Comparison of ENCODE assay signal across 9 mouse cellular contexts in genomic region chr2:148375326-148376150, GRCm38 (mm10). TPM values are rescaled to one million over a fixed set of nuclear protein-coding genes. Genes with fewer than 3 reads are reported as not detected.
DNase-seq lines count a peak whose midpoint lies in the region; ATAC-seq and TF ChIP-seq lines count a peak whose summit lies in the region.
"Had no signal": no experiment of that assay in that cellular context is flagged by ENCODE, and none has a peak within 500 bp of the region (broad histone marks: within the 10 kb centered on the region; RNA-seq: fewer than 3 reads in every experiment).

No protein-coding gene starts in this region.

- no peak overlapping the region for H3K9ac ChIP-seq in hindbrain, embryonic 16.5 days (ENCODE audit: low read depth, low read length)
- no peak overlapping the region for H3K9ac ChIP-seq in ES-Bruce4 (ENCODE audit: low read depth, poor library complexity, severe bottlenecking)
- H3K9ac ChIP-seq: limb, embryonic 13.5 days had no signal

- DNase-seq in hindbrain, embryonic 10.5 days (ENCODE audit: low spot score) = peak; percentile 60
- DNase-seq in brain, embryonic 14.5 days (ENCODE audit: low read depth) = peak; percentile 51
- peak; percentile 12 for DNase-seq in induced T-regulatory cell, adult 2 months (ENCODE audit: low read depth)
- DNase-seq in lung, postnatal 36 days = peak; percentile 74
- peak; percentile 46 for DNase-seq in testis, postnatal 14 days (ENCODE audit: low spot score)
- no peak for DNase-seq in ovary, adult 18-20 months (ENCODE audit: low spot score)

- no peaks in the 10 kb centered on the region for H3K36me3 ChIP-seq in hindbrain, embryonic 10.5 days
- no peaks in the 10 kb centered on the region for H3K36me3 ChIP-seq in hindbrain, embryonic 16.5 days (ENCODE audit: control insufficient read depth, insufficient read depth, low read length)
- H3K36me3 ChIP-seq in ES-Bruce4 (ENCODE audit: control insufficient read depth, insufficient read depth, low read length, poor library complexity, severe bottlenecking) = no peaks in the 10 kb centered on the region
- H3K36me3 ChIP-seq: limb, embryonic 13.5 days had no signal

- peak; percentile 65 for TF ChIP-seq CTCF in ES-Bruce4 (IDR thresholded peaks at IDR 0.05; ENCODE audit: low read depth, low read length)
- peak; percentile 59; the same call in 1 of the 2 replicates for TF ChIP-seq CTCF in brain, embryonic 14.5 days (IDR thresholded peaks at IDR 0.05; ENCODE audit: borderline replicate concordance, extremely low read depth, insufficient read depth, insufficient read length)

- no peak overlapping the region for H3K27ac ChIP-seq in hindbrain, embryonic 10.5 days
- no peak overlapping the region for H3K27ac ChIP-seq in hindbrain, embryonic 16.5 days (ENCODE audit: low read depth, low read length)
- H3K27ac ChIP-seq in ES-Bruce4 (ENCODE audit: insufficient read depth, low read length) = no peak overlapping the region
- H3K27ac ChIP-seq: limb, embryonic 13.5 days had no signal

- H3K27me3 ChIP-seq in hindbrain, embryonic 10.5 days (ENCODE audit: insufficient read depth, poor library complexity, severe bottlenecking) = no peaks in the 10 kb centered on the region
- no peaks in the 10 kb centered on the region for H3K27me3 ChIP-seq in hindbrain, embryonic 16.5 days (replicated peaks; ENCODE audit: control insufficient read depth, insufficient read depth, low read length)
- no peaks in the 10 kb centered on the region; the same call in 1 of the 2 replicates for H3K27me3 ChIP-seq in ES-Bruce4 (ENCODE audit: control insufficient read depth, insufficient read depth, low read length, poor library complexity, severe bottlenecking)
- H3K27me3 ChIP-seq: limb, embryonic 13.5 days had no signal

- H3K4me1 ChIP-seq in hindbrain, embryonic 10.5 days (replicated peaks) = no peaks in the 10 kb centered on the region
- no peaks in the 10 kb centered on the region for H3K4me1 ChIP-seq in hindbrain, embryonic 16.5 days (ENCODE audit: control insufficient read depth, insufficient read depth, low read depth, low read length)
- no peaks in the 10 kb centered on the region for H3K4me1 ChIP-seq in ES-Bruce4 (ENCODE audit: control insufficient read depth, insufficient read depth, low read length)
- H3K4me1 ChIP-seq: limb, embryonic 13.5 days had no signal

- no peak for ATAC-seq in hindbrain, embryonic 16.5 days

- TF ChIP-seq POLR2A in ES-Bruce4 (IDR thresholded peaks at IDR 0.05; ENCODE audit: insufficient read depth, low read length) = no peak
- no peak for TF ChIP-seq POLR2A in brain, embryonic 14.5 days (IDR thresholded peaks at IDR 0.05; ENCODE audit: borderline replicate concordance, extremely low read depth, insufficient read depth, insufficient read length, poor library complexity, severe bottlenecking)

- no peak for TF ChIP-seq EP300 in ES-Bruce4 (IDR thresholded peaks at IDR 0.05; ENCODE audit: insufficient read depth, low read depth, low read length)

- no peak overlapping the region for H3K4me2 ChIP-seq in hindbrain, embryonic 16.5 days (ENCODE audit: low read length)
- H3K4me2 ChIP-seq: limb, embryonic 13.5 days had no signal

- H3K4me3 ChIP-seq in hindbrain, embryonic 10.5 days = no peak overlapping the region
- H3K4me3 ChIP-seq in hindbrain, embryonic 16.5 days (ENCODE audit: low read length) = no peak overlapping the region
- no peak overlapping the region for H3K4me3 ChIP-seq in ES-Bruce4 (ENCODE audit: low read depth, low read length)
- H3K4me3 ChIP-seq: limb, embryonic 13.5 days had no signal

- 77% methylated on average over 10 of the region's 10 CpGs for WGBS in hindbrain, embryonic 10.5 days
- 84% methylated on average over 10 of the region's 10 CpGs for WGBS in hindbrain, embryonic 16.5 days

- no peaks in the 10 kb centered on the region for H3K9me3 ChIP-seq in hindbrain, embryonic 10.5 days
- H3K9me3 ChIP-seq in hindbrain, embryonic 16.5 days (ENCODE audit: control insufficient read depth, low read length) = no peaks in the 10 kb centered on the region
- no peaks in the 10 kb centered on the region for H3K9me3 ChIP-seq in ES-Bruce4 (replicated peaks; ENCODE audit: control insufficient read depth, insufficient read depth, low read length, poor library complexity, severe bottlenecking)
- H3K9me3 ChIP-seq: limb, embryonic 13.5 days had no signal

RNA-seq across cellular contexts. Expression of gene Sstr4, which starts 19.6 kb away (rescaled TPM):
- polyA plus RNA-seq in hindbrain, embryonic 10.5 days (2016; fragmentation: Nextera tagmentation; extraction: Ambion mirVana) = 0.45 and 0.63 TPM in 2 replicates
- 3.3 and 4.2 TPM in 2 replicates for polyA plus RNA-seq in hindbrain, embryonic 16.5 days (2015; fragmentation: Nextera tagmentation; extraction: Ambion mirVana)
- not detected in 2 replicates for polyA plus RNA-seq in ES-Bruce4 (2011; ENCODE audit: insufficient read depth, insufficient read length, low read depth, missing spikeins)
- polyA plus RNA-seq in brain, embryonic 14.5 days (2012; rRNA removed) = 2.3 and 2.9 TPM in 2 replicates

RNA-seq across cellular contexts. Expression of gene Thbd, which starts 32.5 kb away (rescaled TPM):
- polyA plus RNA-seq in hindbrain, embryonic 10.5 days (2016; fragmentation: Nextera tagmentation; extraction: Ambion mirVana) = 6.8 and 7.8 TPM in 2 replicates
- polyA plus RNA-seq in hindbrain, embryonic 16.5 days (2015; fragmentation: Nextera tagmentation; extraction: Ambion mirVana) = 11.6 and 15.8 TPM in 2 replicates
- polyA plus RNA-seq in ES-Bruce4 (2011; ENCODE audit: insufficient read depth, insufficient read length, low read depth, missing spikeins) = 1.2 and 1.5 TPM in 2 replicates
- polyA plus RNA-seq in brain, embryonic 14.5 days (2012; rRNA removed) = 4.6 and 6.4 TPM in 2 replicates
